Mouse (Mus musculus): ENCODE data around the gene Gdpd1. TPM values are rescaled to one million over a fixed set of nuclear protein-coding genes. Genes with fewer than 3 reads are reported as not detected.

Gene Gdpd1
- 177 and 178 TPM in 2 replicates for polyA plus RNA-seq (2015; fragmentation: Nextera tagmentation; extraction: Ambion mirVana)

GRCm38 (mm10) chr11:87073866-87074440 is at the start of gene Gdpd1:
Gene Gdpd1 (minus strand): TSS chr11:87074062.
- peak within 1 kb of the TSS; percentile 66 for H3K4me2 ChIP-seq (ENCODE audit: low read length)
- H3K9me3 ChIP-seq (replicated peaks; ENCODE audit: control insufficient read depth, low read length, poor library complexity, severe bottlenecking) = no peaks in the 10 kb centered on the region
- peak within 1 kb of the TSS; percentile 95 for H3K27ac ChIP-seq (ENCODE audit: low read length)
- H3K4me1 ChIP-seq (ENCODE audit: control insufficient read depth, insufficient read depth, low read length) = peaks cover 33% of the 10 kb centered on the region
- peak; percentile 98 for ATAC-seq
- under 1% methylated on average over 43 of the region's 43 CpGs for WGBS
- H3K9ac ChIP-seq (ENCODE audit: low read depth, low read length) = peak within 1 kb of the TSS; percentile 85
- H3K4me3 ChIP-seq (ENCODE audit: low read depth, low read length) = peak within 1 kb of the TSS; percentile 72
- H3K36me3 ChIP-seq (ENCODE audit: control insufficient read depth, insufficient read depth, low read length) = peaks cover 5% of the 10 kb centered on the region; the same call in 1 of the 2 replicates
- H3K27me3 ChIP-seq (ENCODE audit: control insufficient read depth, insufficient read depth, low read depth, low read length) = no peaks in the 10 kb centered on the region

GRCm38 (mm10) chr11:87121864-87122263 is 48.0 kb upstream of the Gdpd1 start:
- ATAC-seq = no peak
- Histone ChIP-seq H3K9me3 (replicated peaks; ENCODE audit: control insufficient read depth, low read length, poor library complexity, severe bottlenecking) (no peaks in the 10 kb centered on the region), H3K4me2 (ENCODE audit: low read length) (no peak overlapping the region), H3K27ac (ENCODE audit: low read length) (no peak overlapping the region), H3K36me3 (ENCODE audit: control insufficient read depth, insufficient read depth, low read length) (peaks cover 15% of the 10 kb centered on the region), H3K4me3 (ENCODE audit: low read depth, low read length) (no peak overlapping the region), H3K9ac (ENCODE audit: low read depth, low read length) (no peak overlapping the region), H3K4me1 (ENCODE audit: control insufficient read depth, insufficient read depth, low read length) (peaks cover 3% of the 10 kb centered on the region; the same call in 1 of the 2 replicates), H3K27me3 (ENCODE audit: control insufficient read depth, insufficient read depth, low read depth, low read length) (no peaks in the 10 kb centered on the region)
- 76% methylated on average over 8 of the region's 8 CpGs for WGBS

- Histone ChIP-seq H3K9me3 (replicated peaks; ENCODE audit: control insufficient read depth, low read length, poor library complexity, severe bottlenecking) (no peaks in the 10 kb centered on the region), H3K27me3 (ENCODE audit: control insufficient read depth, insufficient read depth, low read depth, low read length) (no peaks in the 10 kb centered on the region), H3K4me3 (ENCODE audit: low read depth, low read length) (peak overlapping the region; percentile 57), H3K36me3 (ENCODE audit: control insufficient read depth, insufficient read depth, low read length) (0 out of 2 replicates have a peak, but pooled peaks cover 5% of the 10 kb centered on the region), H3K4me1 (ENCODE audit: control insufficient read depth, insufficient read depth, low read length) (peaks cover 21% of the 10 kb centered on the region), H3K27ac (ENCODE audit: low read length) (peak overlapping the region; percentile 95), H3K4me2 (ENCODE audit: low read length) (peak overlapping the region; percentile 76), H3K9ac (ENCODE audit: low read depth, low read length) (peak overlapping the region; percentile 70)
- WGBS = 5% methylated on average over 9 of the region's 9 CpGs
- ATAC-seq = no peak
Measured at GRCm38 (mm10) chr11:87110172-87110909, 36.5 kb upstream of the Gdpd1 start.

- H3K27me3 ChIP-seq (ENCODE audit: control insufficient read depth, insufficient read depth, low read depth, low read length) = no peaks in the 10 kb centered on the region
- H3K4me1 ChIP-seq (ENCODE audit: control insufficient read depth, insufficient read depth, low read length) = peaks cover 21% of the 10 kb centered on the region
- 1% methylated on average over 39 of the region's 42 CpGs for WGBS
- H3K36me3 ChIP-seq (ENCODE audit: control insufficient read depth, insufficient read depth, low read length) = 0 out of 2 replicates have a peak, but pooled peaks cover 2% of the 10 kb centered on the region
- H3K9ac ChIP-seq (ENCODE audit: low read depth, low read length) = peak overlapping the region; percentile 70
- no peaks in the 10 kb centered on the region for H3K9me3 ChIP-seq (replicated peaks; ENCODE audit: control insufficient read depth, low read length, poor library complexity, severe bottlenecking)
- H3K4me3 ChIP-seq (ENCODE audit: low read depth, low read length) = peak overlapping the region; percentile 57
- peak overlapping the region; percentile 95 for H3K27ac ChIP-seq (ENCODE audit: low read length)
- peak overlapping the region; percentile 76 for H3K4me2 ChIP-seq (ENCODE audit: low read length)
- ATAC-seq = no peak
Measured at GRCm38 (mm10) chr11:87109519-87110171, 35.8 kb upstream of the Gdpd1 start.

- peaks cover 21% of the 10 kb centered on the region for H3K4me1 ChIP-seq (ENCODE audit: control insufficient read depth, insufficient read depth, low read length)
- WGBS = under 1% methylated on average over 40 of the region's 40 CpGs
- peak within 1 kb of the TSS; percentile 95 for H3K27ac ChIP-seq (ENCODE audit: low read length)
- ATAC-seq = peak; percentile 99
- peaks cover 2% of the 10 kb centered on the region; the same call in 1 of the 2 replicates for H3K36me3 ChIP-seq (ENCODE audit: control insufficient read depth, insufficient read depth, low read length)
- no peaks in the 10 kb centered on the region for H3K27me3 ChIP-seq (ENCODE audit: control insufficient read depth, insufficient read depth, low read depth, low read length)
- peak within 1 kb of the TSS; percentile 70 for H3K9ac ChIP-seq (ENCODE audit: low read depth, low read length)
- H3K9me3 ChIP-seq (replicated peaks; ENCODE audit: control insufficient read depth, low read length, poor library complexity, severe bottlenecking) = no peaks in the 10 kb centered on the region
- peak within 1 kb of the TSS; percentile 76 for H3K4me2 ChIP-seq (ENCODE audit: low read length)
- peak within 1 kb of the TSS; percentile 57 for H3K4me3 ChIP-seq (ENCODE audit: low read depth, low read length)
Measured at GRCm38 (mm10) chr11:87108755-87109518, 35.1 kb upstream of the Gdpd1 start, which contains the start of gene Ska2. Gene Ska2 (plus strand): TSS chr11:87109234.

- Histone ChIP-seq H3K36me3 (ENCODE audit: control insufficient read depth, insufficient read depth, low read length) (peaks cover 2% of the 10 kb centered on the region; the same call in 1 of the 2 replicates), H3K4me3 (ENCODE audit: low read depth, low read length) (peak within 1 kb of the TSS; percentile 57), H3K27ac (ENCODE audit: low read length) (peak within 1 kb of the TSS; percentile 95), H3K4me1 (ENCODE audit: control insufficient read depth, insufficient read depth, low read length) (peaks cover 21% of the 10 kb centered on the region), H3K4me2 (ENCODE audit: low read length) (peak within 1 kb of the TSS; percentile 76), H3K9ac (ENCODE audit: low read depth, low read length) (peak within 1 kb of the TSS; percentile 70), H3K27me3 (ENCODE audit: control insufficient read depth, insufficient read depth, low read depth, low read length) (no peaks in the 10 kb centered on the region), H3K9me3 (replicated peaks; ENCODE audit: control insufficient read depth, low read length, poor library complexity, severe bottlenecking) (no peaks in the 10 kb centered on the region)
- under 1% methylated on average over 14 of the region's 14 CpGs for WGBS
- ATAC-seq = no peak
Measured at GRCm38 (mm10) chr11:87108409-87108754, 34.5 kb upstream of the Gdpd1 start, which contains the start of gene Prr11. Gene Prr11 (minus strand): TSS chr11:87108708.

- no peak for ATAC-seq
- H3K9ac ChIP-seq (ENCODE audit: low read depth, low read length) = peak overlapping the region; percentile 85; the same call in 1 of the 2 replicates
- peak overlapping the region; percentile 90 for H3K4me3 ChIP-seq (ENCODE audit: low read depth, low read length)
- no peak overlapping the region for H3K27ac ChIP-seq (ENCODE audit: low read length)
- peak overlapping the region; percentile 88 for H3K4me2 ChIP-seq (ENCODE audit: low read length)
- peaks cover 26% of the 10 kb centered on the region for H3K4me1 ChIP-seq (ENCODE audit: control insufficient read depth, insufficient read depth, low read length)
- WGBS = 68% methylated on average over 2 of the region's 2 CpGs
- H3K9me3 ChIP-seq (replicated peaks; ENCODE audit: control insufficient read depth, low read length, poor library complexity, severe bottlenecking) = no peaks in the 10 kb centered on the region
- peaks cover 5% of the 10 kb centered on the region; the same call in 1 of the 2 replicates for H3K36me3 ChIP-seq (ENCODE audit: control insufficient read depth, insufficient read depth, low read length)
- H3K27me3 ChIP-seq (ENCODE audit: control insufficient read depth, insufficient read depth, low read depth, low read length) = no peaks in the 10 kb centered on the region
Measured at GRCm38 (mm10) chr11:87087142-87087541, 13.3 kb upstream of the Gdpd1 start.

GRCm38 (mm10) chr11:87086290-87086984 is 12.6 kb upstream of the Gdpd1 start, which contains the start of gene Smg8:
Gene Smg8 (minus strand): TSS chr11:87086774.
- H3K9me3 ChIP-seq (replicated peaks; ENCODE audit: control insufficient read depth, low read length, poor library complexity, severe bottlenecking) = no peaks in the 10 kb centered on the region
- WGBS = 1% methylated on average over 43 of the region's 43 CpGs

More at GRCm38 (mm10) chr11:87086290-87086984, 12.6 kb upstream of the Gdpd1 start, which contains the start of gene Smg8:
- ATAC-seq = peak; percentile 90
- peaks cover 5% of the 10 kb centered on the region; the same call in 1 of the 2 replicates for H3K36me3 ChIP-seq (ENCODE audit: control insufficient read depth, insufficient read depth, low read length)
- H3K27ac ChIP-seq (ENCODE audit: low read length) = peak within 1 kb of the TSS; percentile 30
- peak within 1 kb of the TSS; percentile 90 for H3K4me3 ChIP-seq (ENCODE audit: low read depth, low read length)
- H3K4me1 ChIP-seq (ENCODE audit: control insufficient read depth, insufficient read depth, low read length) = peaks cover 28% of the 10 kb centered on the region
- peak within 1 kb of the TSS; percentile 85 for H3K9ac ChIP-seq (ENCODE audit: low read depth, low read length)
- peak within 1 kb of the TSS; percentile 88 for H3K4me2 ChIP-seq (ENCODE audit: low read length)
- no peaks in the 10 kb centered on the region for H3K27me3 ChIP-seq (ENCODE audit: control insufficient read depth, insufficient read depth, low read depth, low read length)

Data from midbrain, embryonic 16.5 days (tissue).